Mouse (Mus musculus) layer of hippocampus, postnatal 25 days (tissue): ENCODE results near the gene Son. TPM values are rescaled to one million over a fixed set of nuclear protein-coding genes. Genes with fewer than 3 reads are reported as not detected.

Experiments used
- total RNA-seq, 2 experiments: library from RNA; stranded (reverse); gene quantifications; 2 replicates each; pipeline ENCODE4 v1.2.3; 2021

Son gene
- total RNA-seq, 2 experiments from 2014 or later = 212 to 264 TPM

Other genes starting within 250 kb of the Son start
- gene Il10rb, start 241.3 kb upstream of the Son start, total RNA-seq = 10 to 100 TPM in 1 of 2 experiments, 1 to 10 TPM in 1; 9.7 to 11.2 TPM
- gene Ifnar1, start 162.3 kb upstream of the Son start, total RNA-seq = 10 to 100 TPM; 48.8 to 55.6 TPM
- 10 to 100 TPM; 61.5 to 71.9 TPM for gene Ifngr2, start 100.4 kb upstream of the Son start, total RNA-seq
- gene Tmem50b, start 49.7 kb upstream of the Son start, total RNA-seq = 100 to 1,000 TPM; 105 to 120 TPM
- 10 to 100 TPM in 1 of 2 experiments, 1 to 10 TPM in 1; 8.2 to 10.3 TPM for gene Dnajc28, start 28.5 kb upstream of the Son start, total RNA-seq
- gene Gart, start 554 bp upstream of the Son start, total RNA-seq = 10 to 100 TPM; 46.6 to 47.7 TPM
- gene Donson, start 41.3 kb downstream of the Son start, total RNA-seq = 10 to 100 TPM; 19.4 to 23.5 TPM
- gene Cryzl1, start 81.5 kb downstream of the Son start, total RNA-seq = 100 to 1,000 TPM in 1 of 2 experiments, 10 to 100 TPM in 1; 87.4 to 109 TPM
- gene Itsn1, start 81.8 kb downstream of the Son start, total RNA-seq = 100 to 1,000 TPM; 137 to 156 TPM